Mouse (Mus musculus) neural tube, embryonic 12.5 days (tissue): Measurements from ENCODE around the gene Ints3. TPM values are rescaled to one million over a fixed set of nuclear protein-coding genes. Genes with fewer than 3 reads are reported as not detected.

Experiments used
- ATAC-seq: fragments of 200-750 bp; cut with Nextera tagmentation; 2 replicates; pipeline ENCODE4 v1.8.0; 2017; ENCODE audit warnings: low read depth, mild to moderate bottlenecking, moderate TSS enrichment, moderate library complexity; ENCODE audit not compliant: low FRiP score
- H3K27ac ChIP-seq: fragments of 300-500 bp; sonication (generic); 2 replicates; pipeline ENCODE4 v1.5.1; 2016
- H3K27me3 ChIP-seq: fragments of 300-500 bp; sonication (generic); replicated peaks from 2 replicates; pipeline ENCODE4 v1.6.1; 2016; ENCODE audit warnings: mild to moderate bottlenecking
- H3K36me3 ChIP-seq: fragments of 300-500 bp; sonication (generic); 2 replicates; pipeline ENCODE4 v1.6.1; 2016; ENCODE audit warnings: mild to moderate bottlenecking
- H3K4me1 ChIP-seq: fragments of 300-500 bp; sonication (generic); 2 replicates; pipeline ENCODE4 v1.6.1; 2016
- H3K4me2 ChIP-seq: fragments of 300-500 bp; sonication (generic); replicated peaks from 2 replicates; pipeline ENCODE4 v1.6.1; 2016; ENCODE audit warnings: mild to moderate bottlenecking
- H3K4me3 ChIP-seq: fragments of 300-500 bp; sonication (generic); 2 replicates; pipeline ENCODE4 v1.5.1; 2016
- H3K9ac ChIP-seq: fragments of 300-500 bp; sonication (generic); 2 replicates; pipeline ENCODE4 v1.6.1; 2016; ENCODE audit warnings: mild to moderate bottlenecking
- H3K9me3 ChIP-seq: fragments of 300-500 bp; sonication (generic); 2 replicates; pipeline ENCODE4 v1.6.1; 2016; ENCODE audit warnings: mild to moderate bottlenecking
- WGBS: fragments of 180-500 bp; shearing (Covaris S2); methylation state at CpG from one replicate; pipeline ENCODE4 v1.1.7; 2016; 5-methylcytosine and 5-hydroxymethylcytosine counted together
- polyA plus RNA-seq: library from polyadenylated mRNA; unstranded; fragments of >200 nt; fragmentation: Nextera tagmentation; extraction: Ambion mirVana; gene quantifications from 2 replicates; pipeline ENCODE4 v1.2.1, GENCODE M21; 2016

Gene Ints3
- polyA plus RNA-seq, 1 experiment from 2014 or later, result 40.5 TPM

DNA sequence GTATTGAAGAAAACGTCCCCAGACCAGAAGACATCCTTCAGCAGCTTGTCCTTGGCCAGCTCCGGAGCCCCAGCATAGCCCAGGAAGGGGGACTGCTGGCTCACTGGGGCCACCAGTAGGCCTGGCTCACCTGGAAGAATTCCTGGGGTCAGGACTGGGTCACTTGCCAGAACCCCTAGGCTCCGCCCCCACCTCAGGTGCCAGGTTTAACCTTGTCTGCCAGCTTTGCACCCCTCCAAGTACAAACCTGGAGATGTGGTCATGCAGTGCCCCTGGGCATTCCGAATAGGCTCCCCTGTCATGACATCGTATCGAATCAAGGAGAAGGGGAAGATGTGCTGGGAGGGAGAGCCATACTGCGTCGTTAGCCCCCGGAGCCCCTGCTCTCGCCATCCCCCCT lies 46.6 kb downstream of the Ints3 start:
- ATAC-seq, result no peak
- no peaks in the 10 kb centered on the region for H3K27me3 ChIP-seq
- peaks cover 34% of the 10 kb centered on the region for H3K36me3 ChIP-seq
- H3K4me3 ChIP-seq, result no peak overlapping the region
- H3K9ac ChIP-seq, result no peak overlapping the region
- no peak overlapping the region for H3K4me2 ChIP-seq
- peaks cover 33% of the 10 kb centered on the region for H3K4me1 ChIP-seq
- WGBS, result 96% methylated on average over 10 of the region's 10 CpGs
- H3K27ac ChIP-seq, result no peak overlapping the region
- no peaks in the 10 kb centered on the region for H3K9me3 ChIP-seq

DNA sequence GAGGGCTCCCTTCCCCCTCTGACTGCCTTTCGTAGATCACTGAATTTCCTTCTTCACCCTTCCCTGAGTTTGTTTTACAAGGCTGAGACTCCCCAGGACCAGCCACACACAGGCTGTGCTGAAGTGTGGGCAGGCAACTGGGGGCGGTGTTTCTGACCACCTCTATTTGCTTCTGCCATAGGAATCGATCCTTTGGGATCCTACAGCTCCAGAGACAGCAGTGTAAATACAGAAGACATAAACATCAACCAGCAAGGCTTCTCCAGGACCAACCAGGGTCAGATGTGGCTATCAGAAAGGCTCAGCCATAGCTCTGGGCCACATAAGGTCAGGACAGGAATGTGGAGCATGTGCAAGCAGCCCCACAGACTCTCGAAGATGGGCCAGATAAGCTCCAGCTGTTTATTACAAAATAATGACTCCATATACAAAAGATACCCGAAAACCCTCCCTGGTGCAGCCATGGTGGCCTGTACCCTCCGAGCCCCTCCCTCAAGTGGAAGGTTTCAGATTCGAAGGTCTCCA lies 48.5 kb downstream of the Ints3 start:
- no peak for ATAC-seq
- Histone ChIP-seq H3K4me3 (no peak overlapping the region), H3K4me1 (peaks cover 23% of the 10 kb centered on the region), H3K27me3 (no peaks in the 10 kb centered on the region), H3K9ac (no peak overlapping the region), H3K36me3 (peaks cover 23% of the 10 kb centered on the region), H3K4me2 (no peak overlapping the region), H3K9me3 (no peaks in the 10 kb centered on the region), H3K27ac (no peak overlapping the region)
- WGBS, result 84% methylated on average over 7 of the region's 7 CpGs

DNA sequence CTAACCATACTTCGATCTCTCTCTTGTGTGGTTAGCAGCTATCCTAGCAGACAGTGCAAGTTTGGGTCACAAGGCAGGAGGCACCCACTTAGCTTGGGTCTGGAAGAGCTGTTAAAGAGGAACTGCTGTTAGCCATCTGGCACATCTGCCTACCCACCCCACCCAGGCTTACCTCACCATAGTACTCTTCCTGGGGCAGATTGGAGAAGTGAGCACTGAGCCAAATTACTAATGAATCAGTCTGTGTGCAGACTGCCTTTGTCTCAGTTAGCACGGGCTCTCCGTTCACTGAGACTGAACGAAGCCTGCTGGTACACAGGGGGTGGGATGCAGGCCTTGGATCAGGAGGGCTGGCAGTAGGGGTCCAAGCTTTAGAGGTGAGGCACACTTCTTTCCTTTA lies 49.7 kb downstream of the Ints3 start:
- 79% methylated on average over 4 of the region's 4 CpGs for WGBS
- H3K4me1 ChIP-seq, result peaks cover 11% of the 10 kb centered on the region
- H3K9ac ChIP-seq, result no peak overlapping the region
- no peak for ATAC-seq
- H3K4me3 ChIP-seq, result no peak overlapping the region
- 0 out of 2 replicates have a peak overlapping the region, but pooled peaks have one; percentile 37 for H3K27ac ChIP-seq
- H3K4me2 ChIP-seq, result no peak overlapping the region
- H3K9me3 ChIP-seq, result no peaks in the 10 kb centered on the region
- H3K27me3 ChIP-seq, result no peaks in the 10 kb centered on the region
- H3K36me3 ChIP-seq, result peaks cover 23% of the 10 kb centered on the region

DNA sequence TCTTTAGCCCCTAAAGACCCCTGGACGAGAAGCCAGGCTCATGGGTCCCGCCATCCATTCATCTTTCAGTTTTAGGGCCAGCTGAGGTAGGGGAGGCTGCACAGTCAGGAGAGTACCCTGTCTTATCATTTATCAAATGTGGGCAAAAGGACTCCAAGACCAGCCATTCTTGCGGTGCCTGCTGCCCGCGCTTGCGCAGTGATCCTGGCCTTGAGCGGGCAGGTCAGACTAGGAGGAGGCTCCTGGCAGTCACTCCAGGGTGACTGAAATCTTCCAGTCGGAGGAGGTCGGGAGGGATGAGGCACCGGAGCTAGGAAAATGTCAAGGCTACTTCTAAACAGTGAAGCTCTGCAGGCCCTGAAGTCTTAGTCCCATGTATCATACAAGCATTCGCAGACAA lies 51.7 kb downstream of the Ints3 start:
- H3K4me1 ChIP-seq, result no peaks in the 10 kb centered on the region
- H3K9ac ChIP-seq, result no peak overlapping the region
- peaks cover 18% of the 10 kb centered on the region for H3K36me3 ChIP-seq
- no peaks in the 10 kb centered on the region for H3K9me3 ChIP-seq
- H3K27me3 ChIP-seq, result no peaks in the 10 kb centered on the region
- WGBS, result 72% methylated on average over 11 of the region's 11 CpGs
- ATAC-seq, result no peak
- H3K27ac ChIP-seq, result no peak overlapping the region
- H3K4me3 ChIP-seq, result no peak overlapping the region
- H3K4me2 ChIP-seq, result no peak overlapping the region

DNA sequence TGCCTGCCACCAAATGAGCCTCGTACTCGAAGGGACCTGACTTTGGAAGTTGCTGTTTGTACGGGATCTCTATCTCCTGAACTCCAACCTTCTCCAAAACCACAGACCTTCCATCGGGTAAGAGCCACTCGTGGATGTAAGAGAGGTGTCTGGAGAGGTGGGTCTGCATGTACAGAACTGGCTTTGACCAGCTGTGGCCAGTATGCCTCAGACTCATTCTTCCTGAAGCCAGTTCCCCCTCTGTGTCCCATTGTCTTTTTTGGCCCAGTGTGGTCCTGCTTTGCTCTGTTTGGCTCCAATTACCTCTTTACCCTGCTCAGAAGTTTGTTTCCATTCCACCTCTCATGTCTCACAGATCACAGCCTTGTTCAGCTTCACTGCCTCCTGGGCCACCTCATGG lies 54.9 kb downstream of the Ints3 start:
- H3K4me1 ChIP-seq, result peaks cover 4% of the 10 kb centered on the region
- no peak overlapping the region for H3K4me3 ChIP-seq
- no peaks in the 10 kb centered on the region for H3K36me3 ChIP-seq
- no peaks in the 10 kb centered on the region for H3K27me3 ChIP-seq
- no peak overlapping the region for H3K9ac ChIP-seq
- H3K4me2 ChIP-seq, result no peak overlapping the region
- 90% methylated on average over 5 of the region's 5 CpGs for WGBS
- ATAC-seq, result no peak
- H3K27ac ChIP-seq, result no peak overlapping the region
- no peaks in the 10 kb centered on the region for H3K9me3 ChIP-seq

DNA sequence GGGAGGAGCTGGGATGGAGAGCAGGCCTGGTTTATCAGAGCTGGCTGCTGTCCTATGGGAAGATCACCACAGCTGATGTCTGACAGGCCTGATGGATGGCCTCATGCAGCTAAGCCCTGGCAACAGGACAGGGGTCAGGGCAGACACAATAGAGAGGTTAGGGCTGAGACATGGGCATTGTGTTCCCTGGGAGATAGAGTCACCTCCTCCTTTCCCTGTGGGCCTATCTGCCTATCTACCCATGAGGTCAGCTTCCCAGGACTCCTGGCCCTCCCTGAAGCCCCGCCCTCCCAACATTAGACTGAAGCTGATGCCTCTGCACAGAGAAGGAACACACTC lies 57.2 kb downstream of the Ints3 start:
- no peaks in the 10 kb centered on the region for H3K36me3 ChIP-seq
- H3K27me3 ChIP-seq, result no peaks in the 10 kb centered on the region
- ATAC-seq, result peak; percentile 63
- WGBS, result 36% methylated on average over 1 of the region's 1 CpGs
- no peaks in the 10 kb centered on the region for H3K9me3 ChIP-seq
- H3K4me3 ChIP-seq, result no peak overlapping the region
- peaks cover 4% of the 10 kb centered on the region for H3K4me1 ChIP-seq
- no peak overlapping the region for H3K4me2 ChIP-seq
- no peak overlapping the region for H3K27ac ChIP-seq
- H3K9ac ChIP-seq, result no peak overlapping the region

DNA sequence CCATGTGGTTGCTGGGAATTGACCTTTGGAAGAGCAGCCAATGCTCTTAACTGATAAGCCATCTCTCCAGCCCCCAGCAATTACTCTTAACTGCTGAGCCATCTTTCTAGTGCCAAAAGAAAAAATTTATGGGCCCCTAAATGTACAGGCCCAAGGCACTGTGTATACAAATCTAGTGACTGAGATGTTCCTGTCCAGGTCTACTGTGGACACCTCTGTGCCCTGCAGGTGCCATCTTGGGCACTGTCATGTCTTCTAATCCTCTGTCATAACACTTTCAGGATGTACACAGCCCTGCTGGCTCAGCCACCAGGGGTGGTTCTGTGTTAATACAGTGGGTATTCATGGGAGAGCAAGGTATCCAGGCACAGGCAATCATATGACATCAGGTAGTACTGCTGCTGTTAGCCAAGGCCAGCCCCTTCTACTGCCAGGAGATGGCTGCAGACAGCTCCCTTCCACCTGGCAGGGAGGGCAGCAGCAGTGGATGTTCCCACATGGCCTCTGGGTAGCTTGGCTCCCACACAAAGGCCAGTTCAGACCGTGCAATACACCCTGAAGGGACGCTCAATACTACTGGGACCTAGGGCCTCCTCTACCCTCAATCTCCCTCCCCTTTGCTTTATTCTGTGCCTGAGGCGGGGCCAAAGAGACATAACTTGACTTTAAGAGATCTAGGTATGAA lies 57.7 kb downstream of the Ints3 start:
- Histone ChIP-seq H3K4me1 (peaks cover 4% of the 10 kb centered on the region), H3K4me2 (no peak overlapping the region), H3K27me3 (no peaks in the 10 kb centered on the region), H3K27ac (no peak overlapping the region), H3K4me3 (no peak overlapping the region), H3K36me3 (no peaks in the 10 kb centered on the region), H3K9ac (no peak overlapping the region), H3K9me3 (no peaks in the 10 kb centered on the region)
- ATAC-seq, result peak; percentile 49
- WGBS, result 22% methylated on average over 3 of the region's 3 CpGs

DNA sequence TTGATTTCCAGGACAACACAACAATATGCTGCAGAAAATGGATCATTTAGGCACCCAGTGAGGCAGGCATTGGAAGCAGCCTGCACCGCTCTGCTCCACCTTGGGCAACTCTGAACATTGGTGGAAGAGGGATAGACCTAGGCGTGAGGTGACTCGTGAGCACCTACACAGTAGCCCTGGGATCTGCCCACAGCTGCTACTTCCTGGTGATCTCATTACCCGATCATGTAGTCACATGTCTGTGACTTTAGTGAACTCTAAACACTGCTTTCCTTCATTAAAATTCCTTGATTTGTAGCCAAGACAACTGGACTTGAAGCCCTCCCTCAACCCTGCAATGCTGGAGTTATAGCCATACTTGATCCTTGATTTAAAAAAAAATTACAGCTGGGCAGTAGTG lies 59.1 kb downstream of the Ints3 start:
- Histone ChIP-seq H3K27me3 (no peaks in the 10 kb centered on the region), H3K36me3 (no peaks in the 10 kb centered on the region), H3K9me3 (no peaks in the 10 kb centered on the region), H3K27ac (no peak overlapping the region), H3K4me1 (peaks cover 4% of the 10 kb centered on the region), H3K4me2 (no peak overlapping the region), H3K9ac (no peak overlapping the region), H3K4me3 (no peak overlapping the region)
- WGBS, result 89% methylated on average over 4 of the region's 4 CpGs
- ATAC-seq, result no peak

DNA sequence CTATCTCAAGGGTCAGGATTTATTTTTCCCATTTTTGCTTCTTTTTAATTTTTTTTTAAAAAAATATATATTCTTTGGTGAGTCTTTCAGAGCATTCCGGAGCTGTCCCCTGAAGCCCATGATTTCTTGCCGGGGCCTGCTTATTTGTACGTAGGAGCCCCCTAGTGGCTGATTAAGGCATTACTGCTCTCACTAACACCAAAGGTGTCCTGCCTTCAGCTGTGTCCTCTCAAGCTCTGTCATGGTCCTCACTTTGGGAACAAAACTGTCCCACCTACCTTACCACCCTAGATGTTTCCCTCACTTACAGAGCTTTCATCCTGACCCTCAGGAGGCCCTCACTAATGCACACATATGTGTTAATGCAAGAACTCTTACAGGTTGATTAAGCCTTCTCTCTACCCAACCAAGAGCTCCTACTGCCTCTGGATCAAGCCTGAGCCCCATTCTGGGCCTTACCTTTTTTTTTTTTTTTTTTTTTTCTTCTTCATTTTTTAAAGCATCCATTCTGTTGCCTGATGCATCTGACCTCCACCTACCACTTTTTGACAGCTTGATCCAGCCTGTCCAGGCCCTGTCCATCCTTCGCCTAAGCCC lies 59.9 kb downstream of the Ints3 start:
- Histone ChIP-seq H3K27ac (no peak overlapping the region), H3K36me3 (no peaks in the 10 kb centered on the region), H3K9ac (no peak overlapping the region), H3K4me1 (peaks cover 4% of the 10 kb centered on the region), H3K27me3 (no peaks in the 10 kb centered on the region), H3K4me2 (no peak overlapping the region), H3K9me3 (no peaks in the 10 kb centered on the region), H3K4me3 (no peak overlapping the region)
- 0 out of 2 replicates have a peak, but pooled peaks have one; percentile 7 for ATAC-seq
- WGBS, result 34% methylated on average over 4 of the region's 4 CpGs

DNA sequence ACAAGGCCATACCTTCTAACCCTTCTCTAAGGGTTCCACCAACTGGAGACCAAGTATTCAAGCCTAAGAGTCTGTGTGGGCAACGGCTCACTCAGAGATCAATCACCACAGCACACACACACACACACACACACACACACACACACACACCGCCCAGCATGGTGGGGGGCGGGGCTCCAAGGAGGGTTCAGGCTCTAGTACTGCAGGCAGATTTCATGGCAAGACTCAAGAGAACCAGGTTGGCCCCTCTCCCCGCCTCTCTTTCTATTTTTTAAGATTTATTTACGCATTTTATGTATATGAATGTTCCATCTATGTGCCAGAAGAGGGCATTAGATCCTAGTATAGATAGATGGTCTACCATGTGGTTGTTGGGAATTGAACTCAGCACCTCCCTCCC lies 60.6 kb downstream of the Ints3 start:
- ATAC-seq, result no peak
- Histone ChIP-seq H3K4me2 (no peak overlapping the region), H3K36me3 (no peaks in the 10 kb centered on the region), H3K9ac (no peak overlapping the region), H3K4me3 (no peak overlapping the region), H3K27ac (no peak overlapping the region), H3K27me3 (no peaks in the 10 kb centered on the region), H3K4me1 (peaks cover 4% of the 10 kb centered on the region), H3K9me3 (no peaks in the 10 kb centered on the region)
- WGBS, result 68% methylated on average over 5 of the region's 5 CpGs

DNA sequence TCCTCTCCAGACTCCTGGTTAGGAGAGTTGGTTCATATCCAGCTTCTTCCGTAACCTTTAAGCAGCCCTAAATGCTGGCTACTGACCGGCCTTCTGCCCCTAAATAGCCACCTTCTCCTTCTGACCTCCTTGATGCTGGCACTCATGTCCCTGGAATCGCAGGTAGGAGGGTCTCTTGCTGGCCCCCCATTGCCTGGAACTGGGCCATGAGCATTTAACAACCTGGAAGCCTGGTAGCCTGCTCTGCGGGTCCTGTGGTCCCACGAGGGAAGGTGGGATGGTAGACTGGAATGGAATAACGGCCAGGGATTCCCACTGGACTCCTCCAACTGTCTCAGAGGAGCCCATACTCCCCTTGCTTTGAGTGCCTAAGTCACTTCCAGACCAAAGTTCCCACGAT lies 61.6 kb downstream of the Ints3 start:
- Histone ChIP-seq H3K27ac (no peak overlapping the region), H3K27me3 (no peaks in the 10 kb centered on the region), H3K36me3 (no peaks in the 10 kb centered on the region), H3K9ac (no peak overlapping the region), H3K4me1 (peaks cover 4% of the 10 kb centered on the region), H3K4me2 (no peak overlapping the region), H3K9me3 (no peaks in the 10 kb centered on the region), H3K4me3 (no peak overlapping the region)
- WGBS, result 75% methylated on average over 7 of the region's 7 CpGs
- no peak for ATAC-seq

DNA sequence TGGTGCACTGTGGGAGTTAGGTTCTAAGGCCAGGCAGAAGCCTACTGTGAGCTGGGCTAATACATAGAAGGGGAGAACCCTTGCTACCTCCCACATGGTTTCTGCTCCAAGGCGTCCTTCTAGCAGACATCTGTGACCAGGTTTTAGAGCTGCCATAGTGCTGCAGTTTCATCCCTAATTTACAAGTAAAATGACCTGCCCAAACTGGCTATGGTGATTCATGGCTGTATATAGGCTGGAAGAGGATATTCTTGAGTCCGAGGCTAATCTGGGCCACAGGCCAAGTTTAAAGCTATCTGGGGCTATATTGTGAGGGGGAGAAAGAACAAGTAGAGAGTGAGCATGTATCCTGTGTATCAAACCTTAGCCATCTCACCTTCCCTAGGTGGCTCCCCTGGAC lies 64.4 kb downstream of the Ints3 start:
- H3K4me1 ChIP-seq, result no peaks in the 10 kb centered on the region
- no peak overlapping the region for H3K27ac ChIP-seq
- H3K4me3 ChIP-seq, result no peak overlapping the region
- no peak overlapping the region for H3K9ac ChIP-seq
- H3K36me3 ChIP-seq, result no peaks in the 10 kb centered on the region
- no peaks in the 10 kb centered on the region for H3K27me3 ChIP-seq
- no peak for ATAC-seq
- no peak overlapping the region for H3K4me2 ChIP-seq
- no peaks in the 10 kb centered on the region for H3K9me3 ChIP-seq
- 31% methylated on average over 2 of the region's 2 CpGs for whole genome bisulfite sequencing
